Mouse (Mus musculus) olfactory bulb, adult 2 months (tissue): ENCODE measurements at regions not wholly inside any gene's neighbourhood (a gene's known extent, or its start where the extent isn't known, plus 50 kb on each side); places are given as distances from the start of the nearest gene placed in this dataset.

ENCODE experiments used
- CTCF ChIP-seq: fragments of 200-500 bp; IDR thresholded peaks from 2 replicates; pipeline ENCODE4 v1.5.1; 2012; ENCODE audit warnings: low read depth, mild to moderate bottlenecking, low read length, moderate library complexity; ENCODE audit not compliant: insufficient read depth
- POLR2A ChIP-seq: fragments of 200-500 bp; IDR thresholded peaks from 2 replicates; pipeline ENCODE4 v1.6.1; 2012; ENCODE audit warnings: mild to moderate bottlenecking, low read depth, low read length, moderate library complexity; ENCODE audit not compliant: insufficient read depth

DNA sequence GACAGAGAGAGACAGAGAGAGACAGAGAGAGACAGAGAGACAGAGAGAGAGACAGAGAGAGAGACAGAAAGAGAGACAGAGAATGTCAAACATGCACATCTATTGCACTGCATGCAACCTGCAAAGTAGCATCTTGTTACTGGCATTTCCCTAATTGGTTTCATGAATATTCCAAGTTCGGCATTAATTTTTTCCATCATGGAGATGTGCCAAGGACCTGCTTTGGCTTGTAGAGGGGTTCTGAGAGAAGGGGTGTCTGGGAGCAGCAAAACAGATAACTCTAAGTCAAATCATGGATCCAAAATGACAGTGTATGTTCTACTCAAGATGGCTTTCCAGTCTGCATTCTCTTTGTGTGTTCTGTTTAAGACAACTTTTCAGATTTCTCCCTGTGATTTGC, 532.5 kb upstream of the Syt1 start:
- TF ChIP-seq CTCF, result no peak
- no peak for TF ChIP-seq POLR2A
